Mouse (Mus musculus) CH12.LX (cell line): ENCODE measurements at regions not wholly inside any gene's neighbourhood (a gene's known extent, or its start where the extent isn't known, plus 50 kb on each side); places are given as distances from the start of the nearest gene placed in this dataset.

Experiments
- DNase-seq: peaks from one replicate; pipeline ENCODE4 v3.0.0-alpha.2; 2013; ENCODE audit errors: extremely low read depth
- H3K27ac ChIP-seq: 2 replicates; pipeline ENCODE4 v1.5.1; 2012; ENCODE audit warnings: low read depth, mild to moderate bottlenecking, control low read depth, moderate library complexity; ENCODE audit not compliant: insufficient read depth
- H3K27me3 ChIP-seq: replicated peaks from 2 replicates; pipeline ENCODE3; 2012; ENCODE audit warnings: inconsistent platforms
- H3K36me3 ChIP-seq, 2 experiments: replicated peaks in 1 of 2; 2 replicates each; pipeline versions ENCODE3 to v1.6.1; 2012; ENCODE audit warnings: inconsistent platforms in 1 of 2, low read length in 1 of 2, mild to moderate bottlenecking in 1 of 2, mixed read lengths in 1 of 2, moderate library complexity in 1 of 2; ENCODE audit not compliant: control insufficient read depth in 1 of 2, insufficient read depth in 1 of 2
- H3K4me1 ChIP-seq, 2 experiments: 2 replicates each; pipeline ENCODE4 v1.6.1; 2012; ENCODE audit warnings: inconsistent platforms in 1 of 2, moderate library complexity in 1 of 2; ENCODE audit not compliant: insufficient read depth in 2 of 2, control insufficient read depth in 1 of 2
- H3K4me2 ChIP-seq: 2 replicates; pipeline ENCODE4 v1.6.1; 2012; ENCODE audit warnings: low read depth, mild to moderate bottlenecking, control low read depth; ENCODE audit not compliant: poor library complexity, insufficient read depth, severe bottlenecking
- H3K4me3 ChIP-seq, 3 experiments: fragments of 150-350 bp in 1 of 3; sonication (generic) in 1 of 3; replicated peaks in 1 of 3; 2 replicates each; pipeline versions ENCODE3 to v1.5.1; 2011 to 2012; ENCODE audit warnings: low read depth in 2 of 3, low read length in 2 of 3, mild to moderate bottlenecking in 2 of 3, moderate library complexity in 2 of 3, control low read depth in 1 of 3, improper control_type of control experiment in 1 of 3, inconsistent platforms in 1 of 3, mixed read lengths in 1 of 3; ENCODE audit not compliant: poor library complexity in 1 of 3
- H3K79me2 ChIP-seq: replicated peaks from 2 replicates; pipeline ENCODE4 v1.6.1; 2012; ENCODE audit warnings: mild to moderate bottlenecking, moderate library complexity; ENCODE audit not compliant: control insufficient read depth, poor library complexity, insufficient read depth, severe bottlenecking; ENCODE audit errors: extremely low read depth
- H3K9ac ChIP-seq: 2 replicates; pipeline ENCODE4 v1.6.1; 2012; ENCODE audit warnings: low read depth, mild to moderate bottlenecking, control low read depth, moderate library complexity; ENCODE audit not compliant: insufficient read depth
- H3K9me3 ChIP-seq: replicated peaks from 2 replicates; pipeline ENCODE3; 2012; ENCODE audit warnings: low read length, inconsistent platforms, mixed read lengths
- BHLHE40 ChIP-seq: IDR thresholded peaks from 2 replicates; pipeline ENCODE4 v1.6.1; 2011; ENCODE audit warnings: mild to moderate bottlenecking, low read depth, low read length, improper control_type of control experiment
- CHD2 ChIP-seq: IDR thresholded peaks from 2 replicates; pipeline ENCODE4 v1.6.1; 2011; ENCODE audit warnings: low read length, improper control_type of control experiment
- ELF1 ChIP-seq: IDR thresholded peaks from 2 replicates; pipeline ENCODE4 v1.6.1; 2014; ENCODE audit warnings: low read depth, mild to moderate bottlenecking, inconsistent platforms, low read length, improper control_type of control experiment
- EP300 ChIP-seq: IDR thresholded peaks from 2 replicates; pipeline ENCODE4 v1.6.1; 2011; ENCODE audit warnings: low read length, improper control_type of control experiment
- ETS1 ChIP-seq: conservative IDR thresholded peaks from 2 replicates; pipeline ENCODE4 v1.6.1; 2012; ENCODE audit warnings: low read depth, mild to moderate bottlenecking, inconsistent platforms, low read length, improper control_type of control experiment, moderate library complexity
- IRF4 ChIP-seq: IDR thresholded peaks from 2 replicates; pipeline ENCODE4 v1.6.1; 2014; ENCODE audit warnings: low read depth, mild to moderate bottlenecking, inconsistent platforms, low read length, improper control_type of control experiment
- JUN ChIP-seq: IDR thresholded peaks from 2 replicates; pipeline ENCODE4 v1.6.1; 2011; ENCODE audit warnings: low read depth, mild to moderate bottlenecking, low read length, improper control_type of control experiment, moderate library complexity; ENCODE audit not compliant: insufficient read depth
- KAT2A ChIP-seq: IDR thresholded peaks from 2 replicates; pipeline ENCODE4 v1.6.1; 2012; ENCODE audit warnings: low read length, improper control_type of control experiment, inconsistent platforms; ENCODE audit not compliant: insufficient replicate concordance
- MAX ChIP-seq: IDR thresholded peaks from 2 replicates; pipeline ENCODE4 v1.6.1; 2011; ENCODE audit warnings: low read length, improper control_type of control experiment
- MAZ ChIP-seq: IDR thresholded peaks from 2 replicates; pipeline ENCODE4 v1.6.1; 2012; ENCODE audit warnings: low read depth, mild to moderate bottlenecking, inconsistent platforms, low read length, improper control_type of control experiment, moderate library complexity
- MXI1 ChIP-seq: IDR thresholded peaks from 2 replicates; pipeline ENCODE4 v1.6.1; 2011; ENCODE audit warnings: mild to moderate bottlenecking, low read depth, low read length, improper control_type of control experiment
- MYC ChIP-seq: IDR thresholded peaks from 2 replicates; pipeline ENCODE4 v1.6.1; 2011; ENCODE audit warnings: low read depth, mild to moderate bottlenecking, improper control_type of control experiment, low read length
- NELFE ChIP-seq: IDR thresholded peaks from 2 replicates; pipeline ENCODE4 v1.6.1; 2011; ENCODE audit warnings: low read depth, low read length, improper control_type of control experiment
- TBP ChIP-seq: conservative IDR thresholded peaks from 2 replicates; pipeline ENCODE4 v1.6.1; 2011; ENCODE audit warnings: low read depth, low read length, improper control_type of control experiment
- TCF12 ChIP-seq: IDR thresholded peaks from 2 replicates; pipeline ENCODE4 v1.6.1; 2014; ENCODE audit warnings: low read depth, mild to moderate bottlenecking, inconsistent platforms, low read length, improper control_type of control experiment
- UBTF ChIP-seq: IDR thresholded peaks from 2 replicates; pipeline ENCODE4 v1.6.1; 2012; ENCODE audit warnings: low read depth, mild to moderate bottlenecking, inconsistent platforms, low read length, improper control_type of control experiment, moderate library complexity
- USF1 ChIP-seq: IDR thresholded peaks from 2 replicates; pipeline ENCODE4 v1.6.1; 2014; ENCODE audit warnings: low read depth, mild to moderate bottlenecking, inconsistent platforms, low read length, improper control_type of control experiment
- USF2 ChIP-seq: conservative IDR thresholded peaks from 2 replicates; pipeline ENCODE4 v1.6.1; 2011; ENCODE audit warnings: low read depth, low read length, improper control_type of control experiment
- ZKSCAN1 ChIP-seq: IDR thresholded peaks from 2 replicates; pipeline ENCODE4 v1.6.1; 2012; ENCODE audit warnings: low read depth, inconsistent platforms, low read length, improper control_type of control experiment, borderline replicate concordance
- ZNF384 ChIP-seq: IDR thresholded peaks from 2 replicates; pipeline ENCODE4 v1.6.1; 2012; ENCODE audit warnings: low read depth, low read length, improper control_type of control experiment, inconsistent platforms
- dilution Hi-C: fragments of 300-500 bp; cut with MboI; formaldehyde crosslinking; loops from 2 replicates; pipeline ENCODE4 v1.14.3; 2020; ENCODE audit warnings: low sequenced_read_pairs; ENCODE audit not compliant: extremely low pct_unique_long_range_greater_than_20kb, extremely low pct_ligation_motif_present
- in situ Hi-C: fragments of 300-500 bp; cut with MboI; formaldehyde crosslinking; loops from 3 replicates; pipeline ENCODE4 v1.14.3; 2019; ENCODE audit warnings: low sequenced_read_pairs, low pct_ligation_motif_present, low pct_unique_long_range_greater_than_20kb, mixed read lengths

- no peak for TF ChIP-seq CHD2
- no peak for TF ChIP-seq MXI1
- no peak for TF ChIP-seq ZNF384
- TF ChIP-seq MAZ, result no peak
- no peak for TF ChIP-seq USF2
- TF ChIP-seq KAT2A, result no peak
- dilution Hi-C loops (no loop called here), in situ Hi-C loops (no loop called here)
- Histone ChIP-seq H3K79me2 (no peaks in the 10 kb centered on the region), H3K27ac (no peak overlapping the region), H3K4me1 (no peaks in the 10 kb centered on the region), H3K4me2 (no peak overlapping the region), H3K4me3 (no peak overlapping the region), H3K36me3 (no peaks in the 10 kb centered on the region), H3K27me3 (peaks cover 55% of the 10 kb centered on the region), H3K9me3 (peaks cover 3% of the 10 kb centered on the region), H3K9ac (no peak overlapping the region)
- DNase-seq, result no peak
These were observed 194.0 kb downstream of the Ppp4r2 start for GRCm38 (mm10) chr6:101027462-101027861.

- Histone ChIP-seq H3K4me2 (no peak overlapping the region), H3K36me3 (no peaks in the 10 kb centered on the region), H3K9me3 (peaks cover 3% of the 10 kb centered on the region), H3K4me3 (no peak overlapping the region), H3K9ac (no peak overlapping the region), H3K4me1 (no peaks in the 10 kb centered on the region), H3K27ac (no peak overlapping the region), H3K79me2 (no peaks in the 10 kb centered on the region), H3K27me3 (peaks cover 69% of the 10 kb centered on the region)
- dilution Hi-C loops (no loop called here), in situ Hi-C loops (no loop called here)
- no peak for DNase-seq
- no peak for TF ChIP-seq JUN
- TF ChIP-seq TBP, result no peak
- no peak for TF ChIP-seq MAZ
- TF ChIP-seq USF2, result no peak
- TF ChIP-seq MAX, result no peak
- no peak for TF ChIP-seq ETS1
- TF ChIP-seq NELFE, result no peak
- TF ChIP-seq UBTF, result no peak
- TF ChIP-seq IRF4, result no peak
- TF ChIP-seq TCF12, result no peak
- TF ChIP-seq ELF1, result no peak
- TF ChIP-seq BHLHE40, result no peak
- TF ChIP-seq USF1, result no peak
- TF ChIP-seq MYC, result no peak
- no peak for TF ChIP-seq ZKSCAN1
- no peak for TF ChIP-seq EP300
These were observed 196.0 kb downstream of the Ppp4r2 start for GRCm38 (mm10) chr6:101029436-101029835.
